Mouse (Mus musculus): ENCODE measurements around the gene Krt7. TPM values are rescaled to one million over a fixed set of nuclear protein-coding genes. Genes with fewer than 3 reads are reported as not detected.

Krt7 gene
- 19.6 and 23.1 TPM in 2 replicates for polyA plus RNA-seq (2015; fragmentation: Nextera tagmentation; extraction: Ambion mirVana)

DNA sequence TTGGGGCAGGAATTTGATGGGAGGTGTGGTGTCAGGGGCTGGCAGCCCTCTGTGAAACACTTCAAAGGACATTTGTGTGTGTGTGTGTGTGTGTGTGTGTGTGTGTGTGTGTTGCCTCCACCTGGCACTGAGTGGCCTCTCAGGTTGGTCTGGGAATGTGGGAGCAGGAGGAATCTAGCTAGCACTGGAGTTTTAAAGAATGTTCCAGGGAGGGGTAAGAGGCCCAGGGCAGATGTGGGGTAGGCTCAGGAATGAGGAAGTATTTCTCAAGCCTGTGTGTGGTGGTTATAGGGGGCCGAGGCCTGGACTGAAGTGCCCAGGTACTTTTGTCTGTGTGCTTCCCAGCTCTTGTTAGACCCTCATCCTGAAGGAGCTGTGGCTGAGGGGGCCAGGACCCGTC lies at the start of gene Krt7:
TSS of gene Krt7 (plus strand) at position 269 of the 400 bp plus-strand sequence.
- WGBS, result 47% methylated on average over 2 of the region's 2 CpGs
- Histone ChIP-seq H3K9ac (no peak within 1 kb of the TSS), H3K4me1 (peaks cover 25% of the 10 kb centered on the region), H3K9me3 (no peaks in the 10 kb centered on the region), H3K4me3 (peak within 1 kb of the TSS; percentile 8; the same call in 1 of the 2 replicates), H3K4me2 (peak within 1 kb of the TSS; percentile 37), H3K36me3 (no peaks in the 10 kb centered on the region), H3K27ac (peak within 1 kb of the TSS; percentile 52), H3K27me3 (peaks cover 45% of the 10 kb centered on the region)
- ATAC-seq (ENCODE audit: insufficient number of reproducible peaks, insufficient read depth, low FRiP score, low TSS enrichment, low read depth), result no peak

DNA sequence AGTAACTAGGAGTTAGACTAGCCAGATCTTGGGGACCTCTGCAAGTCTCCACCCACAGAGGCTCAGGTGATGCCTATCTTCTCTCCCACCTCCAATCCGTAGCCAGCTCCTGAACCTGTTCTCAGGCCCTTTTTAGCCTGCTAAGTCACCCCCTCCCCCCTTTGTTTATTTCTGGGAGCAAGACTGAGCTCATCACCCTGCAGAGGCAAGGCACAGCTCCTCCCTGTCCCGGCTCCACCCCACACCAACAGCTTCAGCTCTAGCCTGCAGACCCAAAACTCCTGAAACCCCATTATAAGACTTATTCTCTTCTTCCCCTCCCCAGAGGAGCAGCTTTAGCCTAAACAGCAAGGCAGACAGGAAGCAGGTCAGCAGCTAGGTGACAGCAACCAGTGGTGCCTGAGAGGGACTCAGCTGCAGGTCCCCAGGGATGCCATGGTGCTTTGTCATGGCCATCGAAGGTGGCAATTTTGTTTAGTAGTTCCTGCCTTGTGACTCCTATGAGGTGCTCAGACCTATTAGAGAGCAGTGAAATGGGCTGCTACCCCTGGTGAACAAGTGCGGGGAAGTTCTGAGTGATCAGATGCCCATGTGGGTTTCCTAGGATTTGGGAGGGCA lies 48.3 kb upstream of the Krt7 start:
- peaks cover 17% of the 10 kb centered on the region for H3K4me1 ChIP-seq
- WGBS, result 62% methylated on average over 4 of the region's 4 CpGs
- ATAC-seq (ENCODE audit: insufficient number of reproducible peaks, insufficient read depth, low FRiP score, low TSS enrichment, low read depth), result peak; percentile 60; the same call in 1 of the 2 replicates
- no peaks in the 10 kb centered on the region for H3K36me3 ChIP-seq
- H3K27ac ChIP-seq, result peak overlapping the region; percentile 33; the same call in 1 of the 2 replicates
- H3K4me3 ChIP-seq, result no peak overlapping the region
- no peak overlapping the region for H3K9ac ChIP-seq
- H3K4me2 ChIP-seq, result no peak overlapping the region
- no peaks in the 10 kb centered on the region for H3K27me3 ChIP-seq
- H3K9me3 ChIP-seq, result no peaks in the 10 kb centered on the region

DNA sequence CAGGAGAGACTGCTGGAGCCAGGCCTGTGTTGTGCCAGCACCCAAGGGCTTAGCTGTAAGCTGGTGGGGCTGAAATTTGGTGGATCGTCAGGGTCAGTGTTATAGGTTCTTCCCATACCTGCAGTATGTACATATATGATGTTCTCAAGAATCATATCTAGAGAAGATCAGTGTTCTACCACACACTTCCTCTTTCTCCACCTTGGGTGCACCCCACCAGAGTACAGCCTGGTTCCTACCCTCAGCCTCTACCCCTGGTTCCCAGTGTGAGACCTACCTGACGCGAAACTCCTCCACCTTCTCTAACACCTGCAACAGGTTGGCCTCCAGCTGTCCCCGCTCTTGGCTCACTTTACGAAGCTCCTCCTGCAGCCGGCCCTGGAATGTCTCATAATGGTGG lies 46.9 kb upstream of the Krt7 start:
- no peak overlapping the region for H3K4me2 ChIP-seq
- no peak overlapping the region for H3K27ac ChIP-seq
- peaks cover 20% of the 10 kb centered on the region for H3K4me1 ChIP-seq
- no peak overlapping the region for H3K4me3 ChIP-seq
- 78% methylated on average over 6 of the region's 6 CpGs for WGBS
- no peaks in the 10 kb centered on the region for H3K27me3 ChIP-seq
- no peaks in the 10 kb centered on the region for H3K36me3 ChIP-seq
- no peaks in the 10 kb centered on the region for H3K9me3 ChIP-seq
- H3K9ac ChIP-seq, result no peak overlapping the region
- no peak for ATAC-seq (ENCODE audit: insufficient number of reproducible peaks, insufficient read depth, low FRiP score, low TSS enrichment, low read depth)

DNA sequence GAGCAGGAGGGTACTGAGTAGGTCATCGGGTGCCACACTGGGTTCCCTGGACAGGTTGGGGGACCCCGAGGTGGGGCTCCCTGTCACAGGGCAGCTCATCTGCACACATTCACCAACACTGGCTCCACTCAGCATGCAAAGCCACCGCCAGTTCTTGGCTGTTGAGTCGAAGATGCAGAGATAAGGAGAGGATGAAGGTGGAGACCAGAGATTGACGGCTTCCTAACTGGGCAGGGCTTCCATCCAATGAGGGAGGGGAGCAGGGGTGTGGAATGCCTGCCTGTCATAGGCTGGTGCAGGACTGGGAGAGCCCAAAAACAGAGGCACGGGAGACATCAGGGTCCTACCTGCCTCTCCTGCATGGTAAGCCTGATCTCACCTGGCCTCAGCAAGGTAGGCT lies 46.4 kb upstream of the Krt7 start:
- Histone ChIP-seq H3K27me3 (no peaks in the 10 kb centered on the region), H3K4me3 (no peak overlapping the region), H3K4me1 (peaks cover 25% of the 10 kb centered on the region), H3K27ac (no peak overlapping the region), H3K9ac (no peak overlapping the region), H3K36me3 (no peaks in the 10 kb centered on the region), H3K4me2 (no peak overlapping the region), H3K9me3 (no peaks in the 10 kb centered on the region)
- WGBS, result 61% methylated on average over 6 of the region's 6 CpGs
- ATAC-seq (ENCODE audit: insufficient number of reproducible peaks, insufficient read depth, low FRiP score, low TSS enrichment, low read depth), result no peak

DNA sequence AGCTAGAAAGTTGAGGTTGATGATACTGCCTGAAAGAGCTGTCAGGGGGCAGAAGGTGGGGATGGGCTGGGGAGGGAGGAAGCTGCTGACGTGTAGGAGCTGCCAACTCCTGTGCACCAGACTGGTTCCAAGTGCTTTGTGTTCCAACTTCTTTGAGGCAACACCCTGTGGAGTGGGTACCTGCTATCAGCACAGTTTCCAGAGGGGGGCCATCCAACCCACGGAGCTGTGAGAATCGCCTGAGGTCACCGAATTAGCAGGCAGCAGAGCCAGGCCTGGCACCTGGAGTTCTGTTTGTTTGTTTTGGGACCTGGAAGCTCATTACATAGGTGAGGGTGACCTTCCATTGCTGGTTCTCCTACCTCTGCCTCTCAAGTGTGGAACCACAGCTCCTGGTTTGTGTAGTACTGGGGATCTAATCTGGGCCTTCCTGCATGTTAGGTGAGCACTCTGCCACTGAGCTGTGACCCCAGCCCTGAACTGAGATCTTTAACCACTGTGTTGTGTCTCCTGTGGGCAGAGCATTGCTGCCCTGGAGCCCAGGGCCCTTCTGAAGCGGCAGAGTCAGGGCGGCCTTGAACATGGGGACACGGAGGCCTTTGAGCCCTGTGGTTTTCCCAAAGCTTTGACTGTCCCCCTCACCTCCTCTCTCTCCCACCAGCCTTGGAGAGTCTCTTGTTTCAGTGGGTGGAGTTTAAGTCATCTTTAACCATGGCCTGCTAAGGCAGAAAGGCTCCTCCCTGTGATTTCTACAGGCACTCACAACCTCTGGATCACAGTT lies 45.8 kb upstream of the Krt7 start:
- H3K27ac ChIP-seq, result no peak overlapping the region
- 64% methylated on average over 7 of the region's 7 CpGs for WGBS
- no peak overlapping the region for H3K4me3 ChIP-seq
- H3K4me2 ChIP-seq, result no peak overlapping the region
- H3K4me1 ChIP-seq, result peaks cover 31% of the 10 kb centered on the region
- ATAC-seq (ENCODE audit: insufficient number of reproducible peaks, insufficient read depth, low FRiP score, low TSS enrichment, low read depth), result no peak
- H3K36me3 ChIP-seq, result no peaks in the 10 kb centered on the region
- H3K9me3 ChIP-seq, result no peaks in the 10 kb centered on the region
- H3K27me3 ChIP-seq, result no peaks in the 10 kb centered on the region
- H3K9ac ChIP-seq, result no peak overlapping the region

DNA sequence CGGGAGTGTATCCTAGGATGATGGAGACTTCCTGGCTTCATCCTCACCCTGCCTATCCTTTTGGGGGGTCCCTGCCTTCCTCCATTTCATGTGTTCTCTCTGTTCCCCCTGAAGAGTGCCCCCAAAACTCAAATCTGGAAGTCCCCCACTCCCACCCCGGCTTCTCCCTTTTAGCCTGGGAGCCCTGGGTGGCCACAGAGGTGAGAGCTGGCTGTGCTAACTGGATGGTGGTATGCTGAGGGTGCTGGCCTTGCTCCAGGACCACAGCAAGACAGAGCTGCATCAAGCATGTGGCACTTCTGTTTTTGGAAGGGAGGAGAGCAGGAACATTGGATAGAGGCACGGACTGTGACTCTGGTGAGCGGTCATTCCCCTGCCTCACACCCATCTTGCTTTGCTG lies 45.1 kb upstream of the Krt7 start:
- Histone ChIP-seq H3K4me1 (peaks cover 37% of the 10 kb centered on the region), H3K27ac (no peak overlapping the region), H3K9me3 (no peaks in the 10 kb centered on the region), H3K4me2 (no peak overlapping the region), H3K9ac (no peak overlapping the region), H3K27me3 (no peaks in the 10 kb centered on the region), H3K4me3 (no peak overlapping the region), H3K36me3 (no peaks in the 10 kb centered on the region)
- 57% methylated on average over 4 of the region's 4 CpGs for WGBS
- no peak for ATAC-seq (ENCODE audit: insufficient number of reproducible peaks, insufficient read depth, low FRiP score, low TSS enrichment, low read depth)

DNA sequence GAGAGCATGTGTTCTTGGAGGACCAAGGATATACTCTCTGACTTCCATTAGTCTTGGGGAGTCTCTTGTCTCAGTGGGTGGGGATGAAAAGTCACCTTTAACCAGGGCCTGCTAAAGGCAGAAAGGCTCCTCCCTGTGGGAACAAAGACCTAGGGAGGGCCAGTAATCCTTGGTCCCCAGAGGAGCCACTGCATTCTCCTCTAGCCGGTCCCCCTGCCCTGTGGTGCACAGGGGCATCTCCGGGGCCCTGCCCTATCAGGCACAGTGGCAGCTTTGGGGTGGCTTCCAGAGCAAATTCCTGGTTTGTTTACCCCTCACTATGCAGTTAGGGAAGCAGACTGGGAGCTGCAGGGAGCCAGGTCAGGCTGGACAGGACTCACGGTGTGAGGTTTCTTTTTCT lies 44.4 kb upstream of the Krt7 start:
- no peak overlapping the region for H3K9ac ChIP-seq
- H3K27ac ChIP-seq, result no peak overlapping the region
- no peak for ATAC-seq (ENCODE audit: insufficient number of reproducible peaks, insufficient read depth, low FRiP score, low TSS enrichment, low read depth)
- WGBS, result 46% methylated on average over 3 of the region's 3 CpGs
- no peaks in the 10 kb centered on the region for H3K36me3 ChIP-seq
- no peak overlapping the region for H3K4me2 ChIP-seq
- no peaks in the 10 kb centered on the region for H3K9me3 ChIP-seq
- peaks cover 37% of the 10 kb centered on the region for H3K4me1 ChIP-seq
- H3K4me3 ChIP-seq, result no peak overlapping the region
- H3K27me3 ChIP-seq, result no peaks in the 10 kb centered on the region

DNA sequence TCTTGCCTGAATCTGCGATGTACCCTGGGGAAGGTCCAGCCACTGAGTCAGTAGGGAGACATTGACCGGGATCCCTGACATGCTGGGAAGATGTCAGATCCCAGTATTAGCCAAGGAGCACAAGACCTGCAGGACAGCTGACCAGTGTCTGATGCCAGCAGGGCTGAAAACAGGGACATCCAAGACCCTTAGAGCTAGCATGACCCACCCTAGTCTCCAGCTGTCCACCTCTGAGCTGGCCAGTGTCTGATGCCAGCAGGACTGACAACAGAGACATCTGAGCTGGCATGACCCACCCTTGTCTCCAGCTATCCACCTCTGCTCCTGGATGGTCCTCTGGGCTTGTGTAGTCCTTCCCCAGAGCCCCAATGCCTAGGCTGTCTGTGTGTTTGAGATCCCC lies 43.9 kb upstream of the Krt7 start:
- ATAC-seq (ENCODE audit: insufficient number of reproducible peaks, insufficient read depth, low FRiP score, low TSS enrichment, low read depth), result no peak
- no peaks in the 10 kb centered on the region for H3K36me3 ChIP-seq
- 43% methylated on average over 2 of the region's 2 CpGs for WGBS
- no peaks in the 10 kb centered on the region for H3K27me3 ChIP-seq
- H3K4me1 ChIP-seq, result peaks cover 37% of the 10 kb centered on the region
- no peak overlapping the region for H3K27ac ChIP-seq
- H3K9me3 ChIP-seq, result no peaks in the 10 kb centered on the region
- no peak overlapping the region; the same call in 1 of the 2 replicates for H3K9ac ChIP-seq
- H3K4me3 ChIP-seq, result no peak overlapping the region
- no peak overlapping the region for H3K4me2 ChIP-seq

DNA sequence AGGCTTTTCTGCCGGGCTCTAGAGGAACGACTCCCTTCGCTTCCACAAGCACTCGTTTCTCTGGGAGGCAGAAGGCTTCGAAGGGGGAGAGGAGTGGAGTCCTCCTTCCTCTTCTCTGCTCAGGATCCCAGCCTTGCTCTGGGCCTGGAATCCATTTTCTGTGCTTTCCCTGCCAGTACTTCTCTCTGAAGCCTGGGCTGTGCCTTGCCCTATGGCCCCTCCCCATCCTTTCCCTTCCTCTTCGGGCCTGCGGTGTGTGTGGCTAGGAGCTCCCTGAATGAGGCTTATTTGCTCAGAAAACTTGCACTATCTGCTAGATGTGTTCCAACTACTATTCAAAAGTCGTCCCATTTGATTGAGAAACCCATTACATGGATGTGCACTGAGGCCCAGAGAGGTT lies 43.3 kb upstream of the Krt7 start:
- H3K9me3 ChIP-seq, result no peaks in the 10 kb centered on the region
- H3K27ac ChIP-seq, result no peak overlapping the region
- no peaks in the 10 kb centered on the region for H3K27me3 ChIP-seq
- 67% methylated on average over 8 of the region's 8 CpGs for WGBS
- ATAC-seq (ENCODE audit: insufficient number of reproducible peaks, insufficient read depth, low FRiP score, low TSS enrichment, low read depth), result no peak
- no peak overlapping the region for H3K4me3 ChIP-seq
- no peaks in the 10 kb centered on the region for H3K36me3 ChIP-seq
- peaks cover 33% of the 10 kb centered on the region for H3K4me1 ChIP-seq
- no peak overlapping the region for H3K4me2 ChIP-seq
- H3K9ac ChIP-seq, result no peak overlapping the region

DNA sequence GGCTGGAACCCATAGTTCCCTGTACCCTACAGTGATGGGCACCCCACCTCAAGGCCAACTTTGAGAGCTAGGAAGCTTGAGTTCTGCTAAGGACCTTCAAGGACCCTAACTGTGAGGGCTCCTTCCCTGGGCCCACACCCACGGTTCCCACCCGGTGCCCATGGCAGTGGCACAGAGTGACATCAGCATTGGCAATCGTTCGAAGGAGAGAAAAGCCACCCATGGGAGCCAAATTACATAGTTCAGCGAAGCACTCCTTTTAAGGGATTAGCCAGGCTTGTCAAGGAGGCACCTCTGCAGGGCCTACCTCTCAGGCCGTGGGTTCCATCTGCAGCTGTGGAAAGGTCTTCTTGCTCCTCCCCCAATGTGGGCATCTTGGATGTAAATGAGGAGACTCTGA lies 42.8 kb upstream of the Krt7 start:
- Histone ChIP-seq H3K36me3 (no peaks in the 10 kb centered on the region), H3K9ac (0 out of 2 replicates have a peak overlapping the region, but pooled peaks have one; percentile 7), H3K4me2 (no peak overlapping the region), H3K9me3 (no peaks in the 10 kb centered on the region), H3K4me1 (peaks cover 31% of the 10 kb centered on the region), H3K27me3 (no peaks in the 10 kb centered on the region), H3K27ac (no peak overlapping the region), H3K4me3 (no peak overlapping the region)
- whole genome bisulfite sequencing, result 72% methylated on average over 6 of the region's 6 CpGs
- ATAC-seq (ENCODE audit: insufficient number of reproducible peaks, insufficient read depth, low FRiP score, low TSS enrichment, low read depth), result no peak

DNA sequence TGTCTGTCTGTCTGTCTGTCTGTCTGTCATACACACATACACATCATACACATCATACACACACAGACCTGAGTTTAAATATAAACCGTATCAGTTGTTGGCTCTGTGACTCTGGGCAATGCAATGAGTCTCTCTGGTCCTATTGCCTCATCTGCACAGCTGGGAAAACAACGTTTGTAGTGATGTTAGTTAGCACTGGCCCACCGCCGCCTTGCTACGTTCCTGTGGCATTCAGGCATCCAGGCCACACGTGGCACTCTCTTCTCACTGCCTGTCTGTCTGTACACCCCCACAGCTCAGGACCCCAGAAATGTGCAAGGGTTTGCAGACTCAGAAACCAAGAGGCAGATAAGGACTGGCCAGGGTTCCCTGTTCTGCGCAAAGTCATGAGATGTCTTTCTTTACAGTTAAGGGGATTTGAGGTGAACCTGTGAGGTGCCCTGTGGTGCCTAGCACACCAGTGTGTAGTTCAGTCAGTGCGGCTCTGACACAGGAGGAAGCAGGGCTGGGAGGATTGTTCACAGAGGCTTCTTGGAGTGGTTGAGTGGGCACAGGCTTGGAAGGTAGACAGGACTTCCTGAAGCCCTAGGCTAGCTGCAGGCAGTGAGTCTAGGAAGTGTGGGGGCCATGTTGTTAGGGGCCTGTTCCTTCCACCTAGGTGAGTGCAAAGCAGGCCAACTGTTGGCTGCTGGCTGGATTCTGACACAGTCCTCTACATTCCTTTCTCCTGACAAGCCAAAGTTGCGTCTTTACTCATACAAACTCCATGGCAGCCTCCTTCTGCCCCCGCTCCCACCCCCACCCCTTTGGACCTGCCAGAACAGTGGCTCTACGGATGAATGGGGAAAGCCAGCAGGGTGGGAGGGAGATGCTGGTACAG lies 42.1 kb upstream of the Krt7 start:
- H3K9me3 ChIP-seq, result no peaks in the 10 kb centered on the region
- H3K4me2 ChIP-seq, result 0 out of 2 replicates have a peak overlapping the region, but pooled peaks have one; percentile 5
- H3K4me1 ChIP-seq, result peaks cover 31% of the 10 kb centered on the region
- H3K36me3 ChIP-seq, result no peaks in the 10 kb centered on the region
- 66% methylated on average over 11 of the region's 11 CpGs for WGBS
- ATAC-seq (ENCODE audit: insufficient number of reproducible peaks, insufficient read depth, low FRiP score, low TSS enrichment, low read depth), result no peak
- H3K27me3 ChIP-seq, result no peaks in the 10 kb centered on the region
- H3K4me3 ChIP-seq, result no peak overlapping the region
- no peak overlapping the region for H3K9ac ChIP-seq
- H3K27ac ChIP-seq, result 0 out of 2 replicates have a peak overlapping the region, but pooled peaks have one; percentile 69

Data from embryonic facial prominence, embryonic 13.5 days (tissue).